Mouse (Mus musculus) testis, adult 2 months (tissue): ENCODE results near the gene Rad51b. TPM values are rescaled to one million over a fixed set of nuclear protein-coding genes. Genes with fewer than 3 reads are reported as not detected.
A peak's percentile ranks its signal among the peaks of the same experiment; 100 is the strongest.

ENCODE experiments used
- H3K27ac ChIP-seq: fragments of 200-500 bp; 2 replicates; pipeline ENCODE4 v1.5.1; 2012; ENCODE audit warnings: low read depth, low read length; ENCODE audit not compliant: control insufficient read depth, insufficient read depth
- H3K27me3 ChIP-seq: fragments of 200-500 bp; 2 replicates; pipeline ENCODE4 v1.6.1; 2012; ENCODE audit warnings: mild to moderate bottlenecking, low read length, moderate library complexity; ENCODE audit not compliant: control insufficient read depth, insufficient read depth
- H3K36me3 ChIP-seq: fragments of 200-500 bp; 2 replicates; pipeline ENCODE4 v1.6.1; 2012; ENCODE audit warnings: mild to moderate bottlenecking, low read length; ENCODE audit not compliant: control insufficient read depth, insufficient read depth
- H3K4me1 ChIP-seq: fragments of 200-500 bp; 2 replicates; pipeline ENCODE4 v1.6.1; 2012; ENCODE audit warnings: low read length; ENCODE audit not compliant: control insufficient read depth, insufficient read depth
- H3K4me3 ChIP-seq: fragments of 200-500 bp; 2 replicates; pipeline ENCODE4 v1.5.1; 2012; ENCODE audit warnings: low read depth, mild to moderate bottlenecking, low read length, moderate library complexity, mixed read lengths; ENCODE audit not compliant: control insufficient read depth
- CTCF ChIP-seq: fragments of 200-500 bp; IDR thresholded peaks from 2 replicates; pipeline ENCODE4 v1.5.1; 2012; ENCODE audit warnings: low read depth, mild to moderate bottlenecking, inconsistent platforms, low read length, moderate library complexity; ENCODE audit not compliant: control insufficient read depth, insufficient read depth, insufficient replicate concordance
- POLR2A ChIP-seq: fragments of 200-500 bp; IDR thresholded peaks from 2 replicates; pipeline ENCODE4 v1.6.1; 2012; ENCODE audit warnings: low read depth, mild to moderate bottlenecking, inconsistent platforms, low read length, moderate library complexity; ENCODE audit not compliant: control insufficient read depth
- polyA plus RNA-seq: library from polyadenylated mRNA; depleted of rRNA; stranded (reverse); fragments of >200 nt; gene quantifications from 2 replicates; pipeline ENCODE4 v1.2.3, GENCODE M21; 2012

Rad51b gene
- polyA plus RNA-seq, 1 experiment = 2.7 TPM

DNA sequence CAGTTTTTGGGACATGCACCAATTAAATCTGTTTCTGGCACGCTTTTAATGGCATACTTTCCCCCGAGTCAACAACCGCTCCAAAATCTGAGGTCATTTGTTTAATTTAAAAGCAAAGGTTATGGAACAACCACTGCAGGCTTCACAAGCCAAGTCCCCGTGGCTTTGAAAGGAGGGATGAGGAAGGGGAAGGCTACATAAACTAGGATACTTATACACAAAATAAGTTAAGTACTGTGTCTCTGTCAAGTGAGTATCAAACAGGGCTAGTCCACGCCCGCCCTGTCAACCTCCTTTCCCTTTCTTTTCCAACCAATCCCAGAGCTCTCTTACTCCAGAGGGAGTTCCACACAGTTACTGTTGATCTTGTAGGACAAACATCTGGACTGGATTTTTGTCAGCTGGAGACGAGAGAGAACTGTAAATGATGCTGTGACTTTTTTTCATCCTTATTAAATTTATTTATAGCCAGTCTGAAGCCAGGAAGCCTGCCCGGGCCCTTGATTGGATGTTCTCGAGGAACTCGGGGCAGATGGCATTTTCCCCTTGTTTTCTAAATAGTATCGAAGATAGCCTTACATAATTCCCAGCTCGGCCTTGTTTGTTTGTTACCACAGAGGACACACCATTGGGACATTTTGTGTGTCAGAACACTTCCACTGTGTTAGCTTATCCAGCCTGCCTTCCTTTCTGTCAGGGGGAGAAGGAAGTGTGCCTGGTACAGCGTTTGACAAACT, 378.5 kb downstream of the Rad51b start:
- Histone ChIP-seq H3K27ac (peak overlapping the region; percentile 49), H3K4me3 (no peak overlapping the region), H3K36me3 (no peaks in the 10 kb centered on the region), H3K27me3 (no peaks in the 10 kb centered on the region), H3K4me1 (peaks cover 2% of the 10 kb centered on the region; the same call in 1 of the 2 replicates)
- TF ChIP-seq CTCF (no peak), POLR2A (no peak)

DNA sequence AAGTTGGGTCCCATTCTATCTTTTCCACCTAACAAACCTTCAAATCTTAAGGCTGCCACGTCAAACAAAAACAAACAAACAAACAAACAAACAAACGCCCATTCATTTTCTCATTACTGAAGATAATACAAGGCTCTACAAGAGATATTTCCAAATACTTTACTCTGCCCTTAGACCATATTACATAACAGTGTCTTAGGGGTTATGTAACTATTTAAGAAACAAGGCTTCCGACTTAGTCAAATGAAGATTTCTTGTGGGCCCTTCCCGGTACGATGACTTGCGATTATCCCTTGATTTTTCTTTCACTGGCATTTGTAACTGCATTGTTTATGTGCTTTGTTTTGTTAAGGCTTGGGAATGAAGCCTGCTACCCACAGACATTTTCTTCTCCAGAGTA, 379.2 kb downstream of the Rad51b start:
- H3K4me3 ChIP-seq = no peak overlapping the region
- H3K27ac ChIP-seq = no peak overlapping the region; the same call in 1 of the 2 replicates
- no peaks in the 10 kb centered on the region for H3K36me3 ChIP-seq
- peaks cover 2% of the 10 kb centered on the region; the same call in 1 of the 2 replicates for H3K4me1 ChIP-seq
- H3K27me3 ChIP-seq = no peaks in the 10 kb centered on the region
- no peak for TF ChIP-seq POLR2A
- TF ChIP-seq CTCF = no peak

DNA sequence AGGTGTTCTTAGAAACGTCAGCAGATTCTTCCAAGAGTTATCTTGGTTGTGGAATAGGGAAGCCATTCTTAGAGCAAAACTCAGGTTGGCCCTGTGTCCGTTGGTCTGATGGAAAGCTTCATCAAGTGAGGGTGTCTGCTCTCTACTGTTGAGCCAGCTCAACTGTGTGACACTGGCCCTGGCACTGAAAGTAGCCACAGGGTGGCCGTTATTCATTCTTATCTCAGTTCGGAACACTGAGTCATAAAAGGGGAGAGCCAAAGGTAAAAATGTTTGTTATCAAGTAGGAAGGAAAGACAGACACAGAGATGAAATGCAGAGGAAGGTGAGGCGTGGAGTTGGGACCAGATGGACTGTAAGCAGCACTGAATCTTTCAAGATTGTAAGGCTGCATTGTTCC, 379.8 kb downstream of the Rad51b start:
- peaks cover 2% of the 10 kb centered on the region; the same call in 1 of the 2 replicates for H3K4me1 ChIP-seq
- no peak overlapping the region for H3K27ac ChIP-seq
- TF ChIP-seq POLR2A = no peak
- TF ChIP-seq CTCF = no peak

DNA sequence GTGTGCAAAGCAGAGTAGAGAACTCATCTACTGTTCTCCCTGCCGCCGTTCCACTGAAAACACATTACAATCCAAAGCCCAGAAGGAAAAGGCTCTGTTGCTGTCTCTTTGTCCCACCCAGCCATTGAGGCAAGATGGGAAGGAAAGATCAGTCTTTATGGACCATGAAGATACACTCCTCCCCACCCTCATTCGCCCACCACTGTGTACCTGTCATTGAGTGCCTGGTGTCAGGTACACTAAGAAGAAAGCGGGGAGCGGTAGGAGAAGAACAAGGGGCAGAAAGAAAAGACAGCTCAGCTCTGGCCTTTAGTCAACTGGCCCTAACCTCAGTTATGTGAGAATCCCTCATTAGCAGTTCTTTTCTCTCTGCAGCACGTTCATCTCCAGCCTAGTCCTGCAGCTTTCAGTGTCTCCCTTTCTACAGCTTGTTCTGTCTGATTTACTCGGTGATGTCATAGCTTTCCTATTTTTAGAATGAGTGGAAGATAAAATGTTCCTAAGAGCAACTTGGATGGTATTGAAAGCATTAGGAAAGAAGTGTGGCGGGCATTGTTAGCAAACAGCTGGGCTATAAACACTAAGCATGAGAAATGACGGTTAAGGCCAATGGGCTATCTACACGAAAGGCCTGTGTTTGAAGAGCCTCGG, 382.3 kb downstream of the Rad51b start:
- Histone ChIP-seq H3K4me1 (peaks cover 2% of the 10 kb centered on the region; the same call in 1 of the 2 replicates), H3K4me3 (no peak overlapping the region), H3K27me3 (no peaks in the 10 kb centered on the region), H3K27ac (no peak overlapping the region; the same call in 1 of the 2 replicates), H3K36me3 (no peaks in the 10 kb centered on the region)
- TF ChIP-seq POLR2A = no peak

More for the DNA sequence above, 379.8 kb downstream of the Rad51b start:
- no peaks in the 10 kb centered on the region for H3K27me3 ChIP-seq
- H3K4me3 ChIP-seq = no peak overlapping the region
- no peaks in the 10 kb centered on the region for H3K36me3 ChIP-seq

DNA sequence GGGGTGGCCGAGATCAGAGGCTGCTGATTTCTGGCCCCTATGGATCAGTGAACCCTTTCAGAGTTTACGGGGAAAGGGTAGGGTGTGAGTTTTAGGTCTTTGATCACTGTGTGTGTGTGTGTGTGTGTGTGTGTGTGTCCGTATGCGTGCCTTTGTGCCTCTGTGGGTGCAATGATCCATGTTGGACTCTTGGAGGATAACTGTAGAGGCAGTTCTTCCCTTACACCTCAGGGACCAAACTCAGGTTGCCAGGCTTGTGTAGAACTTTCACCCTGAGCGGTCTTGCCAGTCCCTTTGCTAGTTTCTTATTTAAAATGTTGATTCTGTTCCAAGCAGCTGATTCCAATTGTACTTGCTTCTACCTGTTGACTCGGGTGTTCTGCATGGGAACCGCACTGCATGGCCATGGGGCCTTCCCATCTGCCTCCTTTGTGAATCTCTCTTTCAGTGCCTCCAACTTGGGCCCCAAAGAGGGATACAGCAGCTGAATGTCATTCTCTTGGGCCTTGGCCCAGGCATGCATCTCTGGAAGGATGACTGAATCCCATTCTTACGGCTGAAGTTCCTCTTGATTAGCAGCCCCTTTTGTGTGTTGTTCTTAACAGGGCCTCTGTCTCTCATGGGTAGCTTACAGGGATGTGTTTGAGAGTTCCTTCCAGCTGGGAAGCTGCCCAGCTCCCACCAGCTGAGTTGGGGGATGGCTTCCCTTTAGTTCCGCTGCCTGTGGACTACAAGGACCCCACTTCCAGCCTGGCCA, 383.0 kb downstream of the Rad51b start:
- H3K4me1 ChIP-seq = peaks cover 2% of the 10 kb centered on the region; the same call in 1 of the 2 replicates
- H3K27ac ChIP-seq = no peak overlapping the region; the same call in 1 of the 2 replicates
- H3K36me3 ChIP-seq = no peaks in the 10 kb centered on the region
- no peak for TF ChIP-seq POLR2A
- no peak for TF ChIP-seq CTCF
- H3K4me3 ChIP-seq = no peak overlapping the region
- H3K27me3 ChIP-seq = no peaks in the 10 kb centered on the region

DNA sequence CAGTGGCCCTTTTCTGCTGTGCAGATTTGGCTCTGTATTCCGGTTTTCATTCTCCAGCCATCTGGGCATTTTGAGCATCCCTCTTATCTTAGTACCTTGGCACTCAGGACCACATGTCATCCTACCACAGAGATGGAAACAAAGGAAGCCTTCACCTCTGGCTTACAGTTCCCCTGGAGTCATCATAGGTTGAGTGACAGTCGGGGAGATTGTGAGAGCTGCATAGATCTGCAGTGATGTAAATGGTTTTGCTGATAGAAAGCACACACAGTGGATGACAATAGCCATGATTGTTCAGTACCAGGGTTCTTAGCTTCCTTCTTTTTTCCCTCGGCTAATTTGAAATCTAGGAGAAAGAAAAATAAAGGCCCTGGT, 383.6 kb downstream of the Rad51b start:
- no peak overlapping the region for H3K27ac ChIP-seq
- no peaks in the 10 kb centered on the region for H3K27me3 ChIP-seq
- H3K4me1 ChIP-seq = peaks cover 2% of the 10 kb centered on the region; the same call in 1 of the 2 replicates
- TF ChIP-seq CTCF (no peak), POLR2A (no peak)
- H3K36me3 ChIP-seq = no peaks in the 10 kb centered on the region
- H3K4me3 ChIP-seq = no peak overlapping the region

DNA sequence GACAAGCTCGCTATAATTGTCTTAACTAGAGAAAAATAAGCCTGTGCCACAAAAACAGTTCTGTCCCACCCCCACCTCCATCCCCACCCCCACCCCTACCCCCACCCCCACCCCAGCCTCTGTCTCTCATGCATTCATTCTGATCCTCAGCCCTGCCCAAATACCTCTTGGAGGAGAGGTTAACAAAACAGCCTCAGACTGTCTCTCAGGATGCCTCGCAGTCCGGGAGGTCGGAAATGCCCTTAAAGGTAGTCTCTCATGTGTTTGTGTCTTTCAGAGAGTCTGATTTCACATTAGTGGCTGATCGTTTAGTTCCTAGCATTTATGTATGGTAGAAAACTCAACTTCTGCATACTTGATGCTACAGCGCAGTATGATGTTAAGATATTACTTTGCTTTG, 384.5 kb downstream of the Rad51b start:
- peaks cover 2% of the 10 kb centered on the region; the same call in 1 of the 2 replicates for H3K4me1 ChIP-seq
- no peak overlapping the region for H3K4me3 ChIP-seq
- no peaks in the 10 kb centered on the region for H3K36me3 ChIP-seq
- H3K27ac ChIP-seq = no peak overlapping the region
- TF ChIP-seq CTCF (no peak), POLR2A (no peak)
- no peaks in the 10 kb centered on the region for H3K27me3 ChIP-seq
